Mouse (Mus musculus) heart, postnatal 0 days (tissue): ENCODE measurements around the gene Klhdc4. TPM values are rescaled to one million over a fixed set of nuclear protein-coding genes. Genes with fewer than 3 reads are reported as not detected.

Experiments
- ATAC-seq: fragments of 200-750 bp; cut with Nextera tagmentation; 2 replicates; pipeline ENCODE4 v1.8.0; 2017; ENCODE audit warnings: low read depth, moderate number of reproducible peaks, moderate library complexity; ENCODE audit not compliant: insufficient read depth
- DNase-seq: peaks from one replicate; pipeline ENCODE4 v3.0.0-alpha.2; 2016; ENCODE audit warnings: low spot score
- H3K27ac ChIP-seq: fragments of 300-500 bp; sonication (generic); 2 replicates; pipeline ENCODE4 v1.5.1; 2014; ENCODE audit warnings: low read depth, mild to moderate bottlenecking
- H3K27me3 ChIP-seq: fragments of 300-500 bp; sonication (generic); 2 replicates; pipeline ENCODE4 v1.6.1; 2014; ENCODE audit warnings: low read length, mixed read lengths; ENCODE audit not compliant: control insufficient read depth, insufficient read depth
- H3K36me3 ChIP-seq: fragments of 300-500 bp; sonication (generic); replicated peaks from 2 replicates; pipeline ENCODE4 v1.6.1; 2014; ENCODE audit warnings: low read length, mixed read lengths; ENCODE audit not compliant: control insufficient read depth, insufficient read depth
- H3K4me1 ChIP-seq: fragments of 300-500 bp; sonication (generic); 2 replicates; pipeline ENCODE4 v1.6.1; 2014; ENCODE audit warnings: antibody characterized with exemption; ENCODE audit not compliant: control insufficient read depth, insufficient read depth
- H3K4me2 ChIP-seq: fragments of 300-500 bp; sonication (generic); 2 replicates; pipeline ENCODE4 v1.6.1; 2014; ENCODE audit warnings: low read depth, mild to moderate bottlenecking, low read length, moderate library complexity
- H3K4me3 ChIP-seq: fragments of 300-500 bp; sonication (generic); 2 replicates; pipeline ENCODE4 v1.5.1; 2014; ENCODE audit warnings: low read depth, low read length
- H3K9ac ChIP-seq: fragments of 300-500 bp; sonication (generic); replicated peaks from 2 replicates; pipeline ENCODE4 v1.6.1; 2014; ENCODE audit warnings: low read depth, low read length, mixed read lengths
- H3K9me3 ChIP-seq: fragments of 300-500 bp; sonication (generic); replicated peaks from 2 replicates; pipeline ENCODE4 v1.6.1; 2016; ENCODE audit warnings: low read length; ENCODE audit not compliant: control insufficient read depth
- CTCF ChIP-seq: IDR thresholded peaks from 2 replicates; pipeline ENCODE4 v1.5.1; 2016; ENCODE audit warnings: antibody characterized with exemption, control low read depth, low read depth
- EP300 ChIP-seq: IDR thresholded peaks from 2 replicates; pipeline ENCODE4 v1.6.1; 2016; ENCODE audit warnings: antibody characterized with exemption, low read depth
- WGBS: fragments of 180-500 bp; shearing (Covaris S2); extraction: QIAGEN DNeasy Blood & Tissue Kit; methylation state at CpG from one replicate; pipeline ENCODE4 v1.1.7; 2014; 5-methylcytosine and 5-hydroxymethylcytosine counted together
- polyA plus RNA-seq: library from polyadenylated mRNA; unstranded; fragments of >200 nt; fragmentation: Nextera tagmentation; extraction: Ambion mirVana; gene quantifications from 2 replicates; pipeline ENCODE4 v1.2.1, GENCODE M21; 2015
- total RNA-seq: library from RNA; depleted of rRNA; stranded (reverse); fragments of >200 nt; gene quantifications from 2 replicates; pipeline ENCODE4 v1.2.3, GENCODE M21; 2014; ENCODE audit warnings: low replicate concordance

Klhdc4 gene
- total and polyA plus RNA-seq, 2 experiments from 2014 or later, result 9.4 to 13.9 TPM

GRCm38 (mm10) chr8:121795461-121795860, 33.9 kb downstream of the Klhdc4 start:
- WGBS, result 83% methylated on average over 8 of the region's 8 CpGs
- H3K4me1 ChIP-seq, result 0 out of 2 replicates have a peak, but pooled peaks cover 3% of the 10 kb centered on the region
- no peak for TF ChIP-seq CTCF
- TF ChIP-seq EP300, result no peak

DNA sequence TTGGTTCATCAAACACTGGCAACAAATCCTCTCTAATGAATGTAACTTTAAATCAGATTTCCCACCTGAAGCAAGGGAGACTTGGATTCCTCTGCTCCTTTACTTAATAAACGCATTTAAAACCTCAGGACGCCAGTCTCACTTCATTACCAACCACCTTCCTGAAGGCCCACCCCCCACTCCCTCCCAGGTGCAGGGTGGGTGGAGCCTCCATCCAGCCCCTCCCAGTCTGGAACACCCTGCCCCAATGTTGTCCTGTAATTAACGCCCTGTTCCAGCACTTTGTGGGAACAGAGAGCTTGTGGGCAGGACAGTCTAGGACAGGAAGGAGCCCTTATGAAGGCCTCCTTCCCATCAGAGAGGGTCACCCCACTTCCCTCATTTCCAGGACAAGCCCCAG, 35.2 kb downstream of the Klhdc4 start:
- Histone ChIP-seq H3K9me3 (no peaks in the 10 kb centered on the region), H3K27ac (no peak overlapping the region), H3K4me2 (no peak overlapping the region), H3K4me3 (no peak overlapping the region), H3K9ac (no peak overlapping the region; the same call in 1 of the 2 replicates), H3K36me3 (peaks cover 20% of the 10 kb centered on the region), H3K27me3 (no peaks in the 10 kb centered on the region), H3K4me1 (0 out of 2 replicates have a peak, but pooled peaks cover 3% of the 10 kb centered on the region)
- ATAC-seq, result no peak
- no peak for DNase-seq
- 63% methylated on average over 3 of the region's 3 CpGs for WGBS
- TF ChIP-seq EP300 (no peak), CTCF (no peak)

More at GRCm38 (mm10) chr8:121795461-121795860, 33.9 kb downstream of the Klhdc4 start:
- peaks cover 31% of the 10 kb centered on the region for H3K36me3 ChIP-seq
- no peaks in the 10 kb centered on the region for H3K9me3 ChIP-seq
- H3K4me2 ChIP-seq, result no peak overlapping the region
- ATAC-seq (no peak), DNase-seq (no peak)
- no peak overlapping the region for H3K27ac ChIP-seq
- H3K9ac ChIP-seq, result no peak overlapping the region
- H3K4me3 ChIP-seq, result no peak overlapping the region
- no peaks in the 10 kb centered on the region for H3K27me3 ChIP-seq

- ATAC-seq (no peak), DNase-seq (no peak)
- no peaks in the 10 kb centered on the region for H3K4me1 ChIP-seq
- WGBS, result 44% methylated on average over 4 of the region's 4 CpGs
- TF ChIP-seq CTCF (no peak), EP300 (no peak)
- no peak overlapping the region for H3K4me3 ChIP-seq
- no peak overlapping the region for H3K9ac ChIP-seq
- no peaks in the 10 kb centered on the region for H3K9me3 ChIP-seq
- H3K4me2 ChIP-seq, result no peak overlapping the region
- peaks cover 16% of the 10 kb centered on the region; the same call in 1 of the 2 replicates for H3K36me3 ChIP-seq
- H3K27ac ChIP-seq, result peak overlapping the region; percentile 32; the same call in 1 of the 2 replicates
- H3K27me3 ChIP-seq, result no peaks in the 10 kb centered on the region
These were observed 36.7 kb downstream of the Klhdc4 start for GRCm38 (mm10) chr8:121792627-121793026.

DNA sequence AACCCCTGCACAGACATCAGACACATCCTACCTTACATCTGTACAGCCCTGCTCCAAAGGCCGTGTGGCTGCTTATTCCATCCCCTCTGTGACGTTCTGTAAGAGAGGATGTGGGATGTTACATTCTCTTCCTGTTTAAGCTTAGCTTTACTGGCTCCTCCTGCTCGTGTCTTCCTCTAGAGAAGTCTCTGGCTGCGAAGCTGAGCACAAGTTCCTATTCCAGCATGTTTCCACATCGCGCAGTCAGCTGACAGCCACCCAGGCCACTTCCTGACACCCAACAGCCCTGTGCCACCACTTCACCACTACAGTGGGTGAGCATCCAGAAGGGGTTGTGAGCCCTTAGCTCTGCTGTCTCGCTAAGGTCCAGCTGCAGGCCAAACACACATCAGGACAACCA, 37.2 kb downstream of the Klhdc4 start:
- Histone ChIP-seq H3K9ac (no peak overlapping the region), H3K27ac (peak overlapping the region; percentile 32; the same call in 1 of the 2 replicates), H3K4me1 (0 out of 2 replicates have a peak, but pooled peaks cover 3% of the 10 kb centered on the region), H3K36me3 (peaks cover 16% of the 10 kb centered on the region; the same call in 1 of the 2 replicates), H3K27me3 (no peaks in the 10 kb centered on the region), H3K4me2 (no peak overlapping the region), H3K9me3 (no peaks in the 10 kb centered on the region), H3K4me3 (no peak overlapping the region)
- ATAC-seq, result no peak
- TF ChIP-seq CTCF, result no peak
- no peak for TF ChIP-seq EP300
- WGBS, result 60% methylated on average over 7 of the region's 7 CpGs
- DNase-seq, result peak; percentile 36

DNA sequence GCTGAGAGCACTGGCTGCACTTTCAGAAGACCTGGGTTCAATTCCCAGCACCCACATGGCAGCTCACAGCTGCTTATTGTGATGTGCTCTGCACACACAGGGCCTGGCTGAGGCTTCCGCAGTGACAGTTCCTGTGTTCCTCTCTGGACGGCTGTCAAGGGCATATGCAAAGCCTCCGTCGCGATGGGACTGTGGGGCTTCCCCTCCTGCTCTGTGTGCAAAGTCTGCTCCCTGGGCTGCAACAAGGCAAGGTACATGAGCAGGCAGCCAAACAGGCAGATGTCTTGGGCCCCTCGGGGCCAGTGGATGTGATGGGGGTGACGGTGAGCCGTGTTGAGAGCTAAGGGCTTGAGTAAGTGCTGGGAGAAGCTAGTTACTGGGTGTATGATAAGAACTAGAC, 40.6 kb downstream of the Klhdc4 start:
- DNase-seq (no peak), ATAC-seq (no peak)
- Histone ChIP-seq H3K4me2 (no peak overlapping the region), H3K36me3 (no peaks in the 10 kb centered on the region), H3K9me3 (no peaks in the 10 kb centered on the region), H3K27me3 (no peaks in the 10 kb centered on the region), H3K4me1 (peaks cover 17% of the 10 kb centered on the region), H3K9ac (no peak overlapping the region), H3K4me3 (no peak overlapping the region), H3K27ac (no peak overlapping the region)
- TF ChIP-seq EP300 (no peak), CTCF (no peak)
- WGBS, result 65% methylated on average over 8 of the region's 8 CpGs

DNA sequence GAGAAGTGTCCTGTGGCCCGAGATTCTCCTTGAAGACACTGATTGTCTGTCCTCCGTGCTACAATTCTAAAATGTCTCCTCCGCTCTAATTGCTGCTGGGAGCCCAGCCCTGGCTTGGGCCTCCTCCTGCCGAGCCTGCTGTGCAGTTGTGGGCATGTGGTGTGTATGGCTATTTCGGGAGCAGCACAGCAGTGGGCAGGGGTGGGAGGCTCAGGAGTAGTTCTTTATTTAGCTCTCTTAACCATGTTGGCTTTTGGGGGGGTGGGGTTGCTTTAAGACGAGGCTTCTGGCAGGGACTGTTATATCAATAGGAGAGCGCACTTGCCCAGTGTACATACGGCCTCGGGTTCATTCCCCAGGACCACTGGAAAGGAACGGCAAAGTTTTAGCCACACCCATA, 42.8 kb downstream of the Klhdc4 start:
- Histone ChIP-seq H3K4me1 (peaks cover 17% of the 10 kb centered on the region), H3K4me2 (peak overlapping the region; percentile 1; the same call in 1 of the 2 replicates), H3K9ac (no peak overlapping the region), H3K27me3 (no peaks in the 10 kb centered on the region), H3K4me3 (no peak overlapping the region), H3K36me3 (no peaks in the 10 kb centered on the region), H3K27ac (peak overlapping the region; percentile 87), H3K9me3 (no peaks in the 10 kb centered on the region)
- WGBS, result 20% methylated on average over 10 of the region's 10 CpGs
- no peak for TF ChIP-seq EP300
- TF ChIP-seq CTCF, result no peak; the same call in 1 of the 2 replicates
- DNase-seq (peak; percentile 72), ATAC-seq (peak; percentile 95)
